Mouse (Mus musculus) MEL (cell line): ENCODE results near the gene Znrf1. TPM values are rescaled to one million over a fixed set of nuclear protein-coding genes. Genes with fewer than 3 reads are reported as not detected.

Experiments
- DNase-seq: peaks from one replicate; pipeline ENCODE4 v3.0.0; 2011; ENCODE audit warnings: low read depth, low spot score
- H3K27ac ChIP-seq: 2 replicates; pipeline ENCODE4 v1.5.1; 2012; ENCODE audit warnings: low read depth, mild to moderate bottlenecking, control low read depth, low read length, moderate library complexity; ENCODE audit not compliant: control insufficient read depth
- H3K27me3 ChIP-seq, 2 experiments: fragments of 150-350 bp in 1 of 2; sonication (generic) in 1 of 2; 2 replicates each; pipeline ENCODE4 v1.6.1; 2012; ENCODE audit warnings: low read length in 2 of 2, mild to moderate bottlenecking in 2 of 2, improper control_type of control experiment in 1 of 2, moderate library complexity in 1 of 2; ENCODE audit not compliant: insufficient read depth in 2 of 2, control insufficient read depth in 1 of 2
- H3K36me3 ChIP-seq, 2 experiments: 2 replicates each; pipeline ENCODE4 v1.6.1; 2012 to 2014; ENCODE audit warnings: low read length in 2 of 2, improper control_type of control experiment in 1 of 2, inconsistent platforms in 1 of 2, mild to moderate bottlenecking in 1 of 2; ENCODE audit not compliant: insufficient read depth in 2 of 2, control insufficient read depth in 1 of 2
- H3K4me1 ChIP-seq, 2 experiments: fragments of 150-350 bp in 1 of 2; sonication (generic) in 1 of 2; 2 replicates each; pipeline ENCODE4 v1.6.1; 2012; ENCODE audit warnings: low read length in 2 of 2, improper control_type of control experiment in 1 of 2, mild to moderate bottlenecking in 1 of 2; ENCODE audit not compliant: insufficient read depth in 2 of 2, control insufficient read depth in 1 of 2
- H3K4me3 ChIP-seq, 2 experiments: fragments of 150-350 bp in 1 of 2; sonication (generic) in 1 of 2; 2 replicates each; pipeline ENCODE4 v1.5.1; 2012; ENCODE audit warnings: low read depth in 2 of 2, low read length in 2 of 2, mild to moderate bottlenecking in 2 of 2, moderate library complexity in 2 of 2, control low read depth in 1 of 2, improper control_type of control experiment in 1 of 2; ENCODE audit not compliant: control insufficient read depth in 1 of 2, insufficient read depth in 1 of 2
- H3K79me2 ChIP-seq: 2 replicates; pipeline ENCODE4 v1.6.1; 2012; ENCODE audit warnings: mild to moderate bottlenecking, low read length, moderate library complexity; ENCODE audit not compliant: control insufficient read depth, poor library complexity, insufficient read depth
- H3K9ac ChIP-seq: 2 replicates; pipeline ENCODE4 v1.6.1; 2012; ENCODE audit warnings: low read depth, mild to moderate bottlenecking, control low read depth, low read length, moderate library complexity; ENCODE audit not compliant: control insufficient read depth, poor library complexity, severe bottlenecking
- H3K9me3 ChIP-seq: fragments of 150-350 bp; sonication (generic); replicated peaks from 2 replicates; pipeline ENCODE4 v1.6.1; 2012; ENCODE audit warnings: mild to moderate bottlenecking, low read length, improper control_type of control experiment, moderate library complexity; ENCODE audit not compliant: insufficient read depth
- ELF1 ChIP-seq: IDR thresholded peaks from 2 replicates; pipeline ENCODE4 v1.6.1; 2014; ENCODE audit warnings: low read depth, mild to moderate bottlenecking, inconsistent platforms, low read length, improper control_type of control experiment, moderate library complexity
- EP300 ChIP-seq, 2 experiments: IDR thresholded peaks; 2 replicates each; pipeline ENCODE4 v1.6.1; 2011; ENCODE audit warnings: improper control_type of control experiment in 2 of 2, low read length in 2 of 2, low read depth in 1 of 2, mild to moderate bottlenecking in 1 of 2
- ETS1 ChIP-seq: IDR thresholded peaks from 2 replicates; pipeline ENCODE4 v1.6.1; 2012; ENCODE audit warnings: low read depth, mild to moderate bottlenecking, inconsistent platforms, low read length, improper control_type of control experiment, moderate library complexity
- HCFC1 ChIP-seq: IDR thresholded peaks from 2 replicates; pipeline ENCODE4 v1.6.1; 2012; ENCODE audit warnings: low read depth, mild to moderate bottlenecking, inconsistent platforms, low read length, improper control_type of control experiment, moderate library complexity
- MAFK ChIP-seq: IDR thresholded peaks from 2 replicates; pipeline ENCODE4 v1.6.1; 2011; ENCODE audit warnings: low read depth, mild to moderate bottlenecking, low read length, improper control_type of control experiment, borderline replicate concordance
- MAX ChIP-seq: IDR thresholded peaks from 2 replicates; pipeline ENCODE4 v1.6.1; 2011; ENCODE audit warnings: low read length, improper control_type of control experiment
- MAZ ChIP-seq: IDR thresholded peaks from 2 replicates; pipeline ENCODE4 v1.6.1; 2012; ENCODE audit warnings: low read depth, mild to moderate bottlenecking, inconsistent platforms, low read length, improper control_type of control experiment
- MYB ChIP-seq: IDR thresholded peaks from 2 replicates; pipeline ENCODE4 v1.6.1; 2011; ENCODE audit warnings: mild to moderate bottlenecking, low read depth, low read length, improper control_type of control experiment
- MYC ChIP-seq: IDR thresholded peaks from 2 replicates; pipeline ENCODE4 v1.6.1; 2011; ENCODE audit warnings: low read depth, mild to moderate bottlenecking, low read length, improper control_type of control experiment, moderate library complexity
- NRF1 ChIP-seq: IDR thresholded peaks from 2 replicates; pipeline ENCODE4 v1.6.1; 2014; ENCODE audit warnings: low read depth, mild to moderate bottlenecking, inconsistent platforms, low read length, improper control_type of control experiment, moderate library complexity; ENCODE audit not compliant: poor library complexity, insufficient read depth, severe bottlenecking
- POLR2A ChIP-seq, 2 experiments: IDR thresholded peaks; 2 replicates each; pipeline ENCODE4 v1.6.1; 2011 to 2012; ENCODE audit warnings: low read length in 2 of 2, mild to moderate bottlenecking in 2 of 2, control low read depth in 1 of 2, improper control_type of control experiment in 1 of 2, low read depth in 1 of 2, moderate library complexity in 1 of 2; ENCODE audit not compliant: control insufficient read depth in 1 of 2, insufficient read depth in 1 of 2, poor library complexity in 1 of 2
- POLR2AphosphoS2 ChIP-seq: IDR thresholded peaks from 2 replicates; pipeline ENCODE4 v1.6.1; 2011; ENCODE audit warnings: low read length, improper control_type of control experiment
- RAD21 ChIP-seq: IDR thresholded peaks from 2 replicates; pipeline ENCODE4 v1.6.1; 2011; ENCODE audit warnings: mild to moderate bottlenecking, low read depth, low read length, improper control_type of control experiment
- RCOR1 ChIP-seq: IDR thresholded peaks from 2 replicates; pipeline ENCODE4 v1.6.1; 2012; ENCODE audit warnings: low read depth, mild to moderate bottlenecking, inconsistent platforms, low read length, improper control_type of control experiment
- TCF12 ChIP-seq: IDR thresholded peaks from 2 replicates; pipeline ENCODE4 v1.6.1; 2014; ENCODE audit warnings: low read depth, mild to moderate bottlenecking, inconsistent platforms, low read length, improper control_type of control experiment, moderate library complexity
- USF1 ChIP-seq: IDR thresholded peaks from 2 replicates; pipeline ENCODE4 v1.6.1; 2014; ENCODE audit warnings: low read depth, mild to moderate bottlenecking, inconsistent platforms, low read length, improper control_type of control experiment, moderate library complexity
- ZKSCAN1 ChIP-seq: IDR thresholded peaks from 2 replicates; pipeline ENCODE4 v1.6.1; 2012; ENCODE audit warnings: low read depth, mild to moderate bottlenecking, inconsistent platforms, low read length, improper control_type of control experiment, moderate library complexity
- ZMIZ1 ChIP-seq: IDR thresholded peaks from 2 replicates; pipeline ENCODE4 v1.6.1; 2012; ENCODE audit warnings: low read depth, mild to moderate bottlenecking, inconsistent platforms, low read length, improper control_type of control experiment, moderate library complexity
- ZNF384 ChIP-seq: IDR thresholded peaks from 2 replicates; pipeline ENCODE4 v1.6.1; 2012; ENCODE audit warnings: low read depth, mild to moderate bottlenecking, inconsistent platforms, low read length, improper control_type of control experiment
- polyA plus RNA-seq, 2 experiments: library from polyadenylated mRNA; stranded (reverse) in 1 of 2; unstranded in 1 of 2; fragments of >175 nt in 1 of 2; fragments of >200 nt in 1 of 2; gene quantifications; 2 replicates each; pipeline versions ENCODE4 v1.2.1 to v1.2.4; 2012; ENCODE audit warnings: low replicate concordance in 2 of 2, low read depth in 1 of 2; ENCODE audit not compliant: insufficient read length in 2 of 2, insufficient read depth in 1 of 2, missing spikeins in 1 of 2
- total RNA-seq: library from RNA; depleted of rRNA; stranded (reverse); fragments of 300-350 nt; gene quantifications from 2 replicates; pipeline ENCODE4 v1.2.3, GENCODE M21; 2012

Znrf1 gene
- total and polyA plus RNA-seq, 3 experiments, result 18.4 to 36.0 TPM; not detected in 1

DNA sequence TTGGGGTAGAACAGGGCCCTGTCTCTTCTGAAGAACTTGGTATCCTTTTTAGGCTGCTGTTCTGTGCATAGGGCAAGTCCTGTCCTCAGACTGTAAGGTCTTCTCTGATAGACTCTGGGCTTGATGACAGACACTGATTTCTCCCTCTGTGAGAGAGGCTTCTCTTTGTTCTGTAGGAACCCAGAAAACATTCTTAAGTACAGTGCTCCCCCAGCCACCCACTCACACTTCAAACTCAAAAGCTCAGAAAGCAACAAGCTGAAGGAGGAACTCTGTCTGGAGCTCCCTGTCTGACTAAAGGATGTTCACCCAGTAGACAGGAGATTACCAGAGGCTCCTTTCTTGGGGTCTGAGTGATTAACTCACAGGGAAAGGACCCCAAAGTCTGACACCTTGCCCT lies 40.6 kb downstream of the Znrf1 start:
- H3K79me2 ChIP-seq, result peaks cover 9% of the 10 kb centered on the region; the same call in 1 of the 2 replicates
- peaks cover 0 to 20% of the 10 kb centered on the region in 2 experiments; a peak in 2 of 4 replicates for H3K36me3 ChIP-seq
- no peak overlapping the region for H3K4me3 ChIP-seq
- H3K27me3 ChIP-seq, result no peaks in the 10 kb centered on the region
- TF ChIP-seq ZMIZ1, result no peak
- no peak for TF ChIP-seq ZNF384
- TF ChIP-seq MAFK, result no peak
- no peak for TF ChIP-seq NRF1
- no peak for TF ChIP-seq MAX
- no peak for TF ChIP-seq ETS1
- no peak for TF ChIP-seq RAD21
- no peak for TF ChIP-seq MAZ
- TF ChIP-seq ZKSCAN1, result no peak
- TF ChIP-seq ELF1, result no peak
- TF ChIP-seq POLR2A (IDR thresholded peaks at IDR 0.05; ENCODE audit: control insufficient read depth in 1 of 2, insufficient read depth in 1 of 2, low read depth in 1 of 2, low read length in 2 of 2, poor library complexity in 1 of 2), result no peak
- TF ChIP-seq HCFC1, result no peak
- TF ChIP-seq MYC, result no peak
- TF ChIP-seq POLR2AphosphoS2, result no peak
- no peak for TF ChIP-seq RCOR1
- no peak for TF ChIP-seq MYB
- no peak for TF ChIP-seq TCF12
- no peak overlapping the region for H3K27ac ChIP-seq
- H3K9ac ChIP-seq, result no peak overlapping the region
- peaks cover 10 to 21% of the 10 kb centered on the region in 2 experiments for H3K4me1 ChIP-seq
- no peak for DNase-seq
- no peaks in the 10 kb centered on the region for H3K9me3 ChIP-seq

DNA sequence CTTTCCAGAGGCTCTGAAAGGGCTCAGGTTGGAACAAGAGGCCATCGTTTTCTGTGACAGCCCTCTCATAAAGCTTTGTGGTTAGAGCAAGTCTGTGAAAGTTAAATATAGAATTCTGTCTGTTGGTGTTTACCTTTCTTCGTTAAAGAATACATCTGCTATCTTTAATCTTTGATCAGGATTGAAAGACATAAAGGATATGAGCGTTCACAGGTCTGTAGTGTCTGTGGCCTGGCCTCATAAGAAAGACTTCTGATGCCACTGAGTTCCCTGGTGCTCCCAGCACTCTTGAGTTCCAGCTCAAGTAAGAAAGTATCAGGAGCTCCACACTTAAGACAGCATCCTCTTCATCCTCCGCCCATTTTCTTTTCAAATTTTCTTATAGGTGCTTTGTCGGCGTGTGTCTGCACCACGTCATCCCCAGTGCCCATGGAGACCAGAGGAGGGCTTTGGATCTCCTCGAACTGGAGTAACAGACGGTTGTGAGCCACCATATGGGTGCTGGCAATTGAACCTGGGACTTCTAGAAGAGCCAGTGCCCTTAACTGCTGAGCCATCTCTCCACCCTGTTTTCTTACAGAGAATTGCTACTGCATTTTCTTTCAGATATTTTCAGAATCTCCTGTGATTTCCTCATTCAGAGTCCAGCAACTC lies 42.1 kb downstream of the Znrf1 start:
- H3K4me1 ChIP-seq, result peaks cover 2 to 13% of the 10 kb centered on the region in 2 experiments
- no peak for DNase-seq
- peaks cover 0 to 9% of the 10 kb centered on the region in 2 experiments; a peak in 2 of 4 replicates for H3K36me3 ChIP-seq

More for the DNA sequence above, 42.1 kb downstream of the Znrf1 start:
- no peaks in the 10 kb centered on the region for H3K9me3 ChIP-seq
- H3K4me3 ChIP-seq, result no peak overlapping the region
- no peak overlapping the region for H3K27ac ChIP-seq
- peaks cover 7% of the 10 kb centered on the region; the same call in 1 of the 2 replicates for H3K79me2 ChIP-seq
- H3K9ac ChIP-seq, result no peak overlapping the region
- TF ChIP-seq ZKSCAN1, result no peak
- TF ChIP-seq MYC, result no peak
- TF ChIP-seq MAZ, result no peak
- TF ChIP-seq MAX, result no peak
- TF ChIP-seq ZMIZ1, result no peak
- no peak for TF ChIP-seq EP300 (IDR thresholded peaks at IDR 0.05; ENCODE audit: low read depth in 1 of 2, low read length in 2 of 2)
- no peak for TF ChIP-seq MYB
- TF ChIP-seq RCOR1, result no peak
- no peak for TF ChIP-seq USF1
- TF ChIP-seq POLR2AphosphoS2, result no peak
- no peak for TF ChIP-seq TCF12
- H3K27me3 ChIP-seq, result no peaks in the 10 kb centered on the region
